Mouse (Mus musculus) gastrocnemius, adult 2 months (tissue): Measurements from ENCODE around the gene Ptprm. TPM values are rescaled to one million over a fixed set of nuclear protein-coding genes. Genes with fewer than 3 reads are reported as not detected.

Source experiments
- DNase-seq: peaks from one replicate; pipeline ENCODE4 v3.0.0; 2022
- H3K27ac ChIP-seq: fragments of 200-600 bp; 2 replicates; pipeline ENCODE4 v1.8.1; 2022; ENCODE audit warnings: mild to moderate bottlenecking
- H3K4me3 ChIP-seq: fragments of 200-600 bp; 2 replicates; pipeline ENCODE4 v1.8.1; 2022; ENCODE audit warnings: mild to moderate bottlenecking, moderate library complexity
- CTCF ChIP-seq: fragments of 200-600 bp; IDR thresholded peaks from 2 replicates; pipeline ENCODE4 v1.8.1; 2022; ENCODE audit warnings: antibody characterized with exemption, mild to moderate bottlenecking, moderate library complexity
- intact Hi-C: fragments of 180-260 bp; cut with DNase I; formaldehyde crosslinking; loops from one replicate; pipeline ENCODE4 v1.15.1; 2025
- total RNA-seq, 2 experiments: library from RNA; stranded (reverse); gene quantifications; 2 replicates each; pipeline ENCODE4 v1.2.3; 2021

The Ptprm gene
- total RNA-seq, 2 experiments from 2014 or later, result 21.5 to 32.7 TPM

DNA sequence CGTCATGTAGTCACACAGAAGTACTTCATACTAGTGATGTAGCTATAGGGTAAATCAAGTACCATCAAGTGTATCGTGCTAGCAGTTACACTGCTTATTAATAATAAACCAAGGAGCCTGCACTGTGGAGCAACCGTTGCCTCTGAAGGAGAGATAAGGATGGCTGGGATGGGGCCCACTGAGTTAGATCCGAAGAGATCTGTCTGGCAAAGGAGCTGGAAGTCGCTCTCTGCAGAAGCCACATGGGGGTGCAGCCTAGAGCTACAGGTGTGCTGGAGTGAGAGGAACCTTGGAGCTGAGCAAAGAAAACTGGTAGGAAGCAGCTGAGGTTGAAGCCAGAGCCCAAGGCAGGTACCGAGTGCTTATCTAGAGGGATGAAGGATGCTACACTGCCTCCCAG lies 554.0 kb downstream of the Ptprm start:
- intact Hi-C loops, result no loop called here
- Histone ChIP-seq H3K4me3 (no peak overlapping the region), H3K27ac (no peak overlapping the region)
- no peak for TF ChIP-seq CTCF
- DNase-seq, result no peak

- no peak overlapping the region for H3K27ac ChIP-seq
- no peak for DNase-seq
- TF ChIP-seq CTCF, result no peak
- H3K4me3 ChIP-seq, result no peak overlapping the region
- intact Hi-C loops, result no loop called here
These were observed 568.1 kb downstream of the Ptprm start for GRCm38 (mm10) chr17:66786166-66786565.

DNA sequence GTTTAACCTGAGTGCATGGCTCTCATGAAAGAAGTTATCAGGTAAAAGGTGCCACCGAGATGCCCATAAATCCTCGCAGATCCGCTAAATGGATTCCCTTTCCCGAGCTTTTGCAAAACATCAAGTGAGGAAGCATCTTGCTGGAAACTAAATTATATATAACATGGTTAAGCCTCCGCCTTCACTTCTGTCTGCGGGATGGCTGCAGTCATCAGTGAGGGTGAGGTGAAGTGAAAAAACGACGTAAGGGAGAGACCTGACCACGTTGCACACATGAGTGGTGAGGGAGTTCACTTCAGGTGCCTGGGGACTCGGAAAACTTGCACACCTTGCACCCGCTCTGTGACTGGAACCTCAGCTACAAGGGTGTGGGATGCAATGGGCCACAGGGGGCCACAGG lies 568.7 kb downstream of the Ptprm start:
- H3K4me3 ChIP-seq, result no peak overlapping the region
- TF ChIP-seq CTCF, result no peak
- DNase-seq, result no peak
- no peak overlapping the region for H3K27ac ChIP-seq
- intact Hi-C loops, result no loop called here

DNA sequence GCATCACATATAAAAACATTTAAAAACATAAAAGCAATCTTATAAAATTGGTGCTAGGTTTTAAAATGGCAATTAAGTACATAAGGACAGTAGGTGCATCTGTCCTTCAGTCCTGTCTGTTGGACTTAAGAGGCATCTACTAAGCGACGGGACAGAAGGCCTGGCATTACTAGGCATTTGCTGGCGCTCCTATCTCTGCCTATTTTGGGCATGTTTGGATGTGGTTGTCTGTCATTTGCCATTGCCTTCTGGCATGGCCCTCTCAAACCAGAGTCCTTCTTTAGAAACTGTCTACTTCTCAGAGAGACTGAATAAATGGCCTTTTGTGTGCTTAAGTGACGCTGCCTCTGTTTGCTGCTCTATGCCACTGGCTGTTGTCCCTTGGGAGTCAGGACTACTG lies 570.7 kb downstream of the Ptprm start:
- no peak for DNase-seq
- intact Hi-C loops, result no loop called here
- Histone ChIP-seq H3K4me3 (no peak overlapping the region), H3K27ac (no peak overlapping the region)
- no peak for TF ChIP-seq CTCF

GRCm38 (mm10) chr17:66783075-66783492 lies 571.2 kb downstream of the Ptprm start:
- DNase-seq, result no peak
- no peak overlapping the region for H3K4me3 ChIP-seq
- H3K27ac ChIP-seq, result no peak overlapping the region
- intact Hi-C loops, result no loop called here
- TF ChIP-seq CTCF, result no peak

DNA sequence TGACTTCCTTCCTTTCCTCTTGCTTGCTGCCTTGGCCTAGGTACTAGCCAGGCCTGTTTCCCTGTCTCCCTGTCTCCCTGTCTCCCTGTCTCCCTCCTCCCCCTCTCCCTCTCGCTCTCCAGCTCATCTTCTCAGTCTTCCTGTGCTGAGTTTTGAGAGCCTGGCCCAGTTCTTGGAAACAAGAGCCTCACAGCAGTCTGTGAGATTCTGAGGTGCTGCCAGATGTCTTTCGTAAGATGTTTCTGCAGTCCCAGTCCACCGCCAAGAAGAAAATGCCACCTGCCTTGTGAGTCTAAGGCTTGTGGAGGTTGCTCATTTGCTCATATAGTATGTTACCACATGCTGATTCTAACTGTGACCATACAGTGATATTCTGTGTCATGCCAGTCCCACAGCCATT lies 572.3 kb downstream of the Ptprm start:
- Histone ChIP-seq H3K27ac (peak overlapping the region; percentile 63; the same call in 1 of the 2 replicates), H3K4me3 (no peak overlapping the region)
- DNase-seq, result peak; percentile 63
- no peak for TF ChIP-seq CTCF
- intact Hi-C loops, result no loop called here

- no peak for DNase-seq
- no peak for TF ChIP-seq CTCF
- Histone ChIP-seq H3K4me3 (no peak overlapping the region), H3K27ac (no peak overlapping the region)
- intact Hi-C loops, result no loop called here
These were observed 575.2 kb downstream of the Ptprm start for GRCm38 (mm10) chr17:66779026-66779425.

GRCm38 (mm10) chr17:66769365-66770363 lies 584.6 kb downstream of the Ptprm start:
- Histone ChIP-seq H3K27ac (no peak overlapping the region), H3K4me3 (no peak overlapping the region)
- TF ChIP-seq CTCF, result no peak
- DNase-seq, result no peak
- intact Hi-C loops, result no loop called here

- Histone ChIP-seq H3K27ac (no peak overlapping the region), H3K4me3 (no peak overlapping the region)
- DNase-seq, result no peak
- intact Hi-C loops, result no loop called here
- no peak for TF ChIP-seq CTCF
These were observed 585.5 kb downstream of the Ptprm start for GRCm38 (mm10) chr17:66768689-66769275.

DNA sequence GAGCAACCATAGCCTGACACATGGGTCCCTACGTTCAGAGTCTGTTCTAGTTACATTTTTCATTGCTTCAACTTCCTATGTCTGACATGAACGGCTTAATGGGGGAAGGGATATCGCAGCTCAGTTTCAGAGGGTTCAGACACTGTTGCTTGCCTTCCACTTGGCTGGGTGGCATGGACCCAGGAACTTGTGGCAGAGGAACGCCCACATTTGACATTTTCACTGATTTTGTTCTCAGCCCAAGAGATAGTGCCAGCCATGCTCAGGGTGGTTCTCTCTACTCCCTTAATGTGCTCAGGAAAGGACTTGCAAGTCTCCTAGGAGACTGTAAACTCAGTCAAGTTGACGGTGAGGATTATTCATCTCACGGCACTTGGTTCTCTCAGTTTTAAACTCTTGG lies 588.1 kb downstream of the Ptprm start:
- no peak for DNase-seq
- Histone ChIP-seq H3K4me3 (no peak overlapping the region), H3K27ac (no peak overlapping the region)
- intact Hi-C loops, result no loop called here
- no peak for TF ChIP-seq CTCF

DNA sequence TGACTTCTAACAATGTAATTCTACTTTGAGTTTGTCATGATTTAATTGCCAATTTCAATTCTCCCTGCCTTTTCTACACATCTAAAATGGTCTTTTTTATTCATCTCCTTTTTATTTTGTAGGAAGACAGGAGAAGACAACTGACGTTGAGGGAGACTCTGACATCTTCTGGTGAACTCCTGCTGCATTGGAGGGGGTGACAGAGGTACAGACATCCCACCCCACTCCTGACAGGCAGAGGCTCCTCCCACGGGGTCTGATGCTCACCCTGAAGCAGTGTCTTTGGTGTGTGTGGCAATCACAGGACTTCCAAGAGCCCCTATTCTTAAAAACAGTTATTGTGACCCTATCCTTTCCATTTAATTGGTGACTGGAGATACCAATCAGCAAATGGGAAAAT lies 589.8 kb downstream of the Ptprm start:
- DNase-seq, result no peak
- intact Hi-C loops, result no loop called here
- TF ChIP-seq CTCF, result no peak
- Histone ChIP-seq H3K4me3 (no peak overlapping the region), H3K27ac (no peak overlapping the region)

DNA sequence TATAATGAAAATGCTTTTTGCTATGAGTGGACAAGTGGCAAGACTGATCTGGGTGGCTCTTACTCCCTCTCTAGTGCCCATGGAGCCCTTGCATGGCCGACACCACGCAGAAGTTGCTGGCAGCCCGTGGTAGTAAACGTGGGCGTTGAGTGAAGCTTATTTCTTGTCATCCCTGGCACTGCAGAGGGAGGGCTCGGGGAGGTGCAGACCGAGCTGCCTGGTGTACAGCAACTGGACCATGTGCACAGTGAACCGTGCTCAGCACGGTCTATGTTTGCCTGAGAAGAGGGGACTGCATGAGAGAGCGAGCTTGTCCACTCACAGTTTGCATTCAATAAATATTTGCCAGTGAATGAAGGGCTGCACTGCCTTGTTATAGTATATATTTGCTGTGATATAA lies 591.5 kb downstream of the Ptprm start:
- Histone ChIP-seq H3K27ac (no peak overlapping the region), H3K4me3 (no peak overlapping the region)
- no peak for DNase-seq
- no peak for TF ChIP-seq CTCF
- intact Hi-C loops, result no loop called here

DNA sequence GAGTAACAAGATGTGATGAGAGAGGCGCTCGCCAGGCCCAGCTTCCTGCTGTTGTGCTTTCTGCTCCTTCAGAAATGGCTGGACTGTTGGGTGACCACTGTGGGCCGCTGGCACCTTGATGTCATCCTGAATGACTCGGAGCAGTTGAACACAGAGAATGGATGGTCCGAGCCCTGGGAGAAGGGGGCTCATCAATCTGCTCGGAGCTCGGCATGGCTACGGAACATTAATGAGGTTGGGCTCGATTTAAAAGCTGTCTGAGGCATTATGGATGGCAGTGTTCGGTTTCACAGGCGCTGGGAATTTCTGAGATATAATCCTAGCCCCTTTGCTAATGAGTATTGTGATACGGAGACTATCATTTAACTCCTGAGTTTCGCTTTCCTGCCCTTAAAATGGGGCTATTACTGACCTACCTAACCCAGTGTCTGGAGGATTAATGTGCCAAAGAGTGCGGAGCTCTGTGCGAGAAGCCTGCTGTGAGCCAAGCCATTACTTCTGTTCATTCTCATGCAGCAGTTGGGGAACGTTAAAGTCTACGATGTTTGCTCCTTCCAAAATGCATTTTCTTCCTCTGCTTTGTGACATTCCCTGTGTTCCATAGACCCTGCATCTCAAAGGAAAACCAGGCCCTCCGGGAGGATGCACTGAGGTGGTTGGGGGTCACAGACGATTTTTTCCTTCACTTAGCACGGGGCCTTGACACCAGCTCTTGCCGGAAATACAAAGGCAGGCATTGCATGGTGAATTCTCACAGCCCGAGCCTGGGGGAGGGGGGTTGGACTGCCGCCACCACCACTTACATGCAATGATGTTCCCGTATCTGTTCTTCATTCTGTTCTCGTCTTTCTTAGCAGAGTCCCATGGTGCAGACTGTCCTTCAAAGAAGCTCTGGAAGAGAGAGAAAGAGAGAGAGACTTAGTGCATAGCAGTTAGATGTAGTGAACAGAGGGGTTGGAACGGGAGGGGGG lies 592.6 kb downstream of the Ptprm start:
- Histone ChIP-seq H3K4me3 (no peak overlapping the region), H3K27ac (no peak overlapping the region)
- DNase-seq, result no peak
- intact Hi-C loops, result no loop called here
- TF ChIP-seq CTCF, result no peak
